Mouse (Mus musculus) G1E (cell line): ENCODE measurements around the gene Cplx3. TPM values are rescaled to one million over a fixed set of nuclear protein-coding genes. Genes with fewer than 3 reads are reported as not detected.
A peak's percentile ranks its signal among the peaks of the same experiment; 100 is the strongest.

ENCODE experiments used
- ATAC-seq: 2 replicates; pipeline ENCODE4 v1.8.0; 2016; ENCODE audit warnings: mild to moderate bottlenecking; ENCODE audit not compliant: insufficient number of reproducible peaks, poor library complexity, low FRiP score, severe bottlenecking; ENCODE audit errors: extremely low read depth
- DNase-seq: peaks from one replicate; pipeline ENCODE4 v3.0.0; 2012; ENCODE audit warnings: low spot score
- H3K27me3 ChIP-seq: 2 replicates; pipeline ENCODE4 v1.6.1; 2012; ENCODE audit warnings: mild to moderate bottlenecking, low read length, inconsistent platforms; ENCODE audit not compliant: insufficient read depth
- H3K36me3 ChIP-seq: replicated peaks from 2 replicates; pipeline ENCODE3; 2012; ENCODE audit warnings: mild to moderate bottlenecking, inconsistent platforms
- H3K4me1 ChIP-seq: 2 replicates; pipeline ENCODE4 v1.6.1; 2012; ENCODE audit warnings: low read depth, low read length, inconsistent platforms, mixed read lengths; ENCODE audit not compliant: insufficient read depth
- H3K4me3 ChIP-seq: 2 replicates; pipeline ENCODE4 v1.5.1; 2012; ENCODE audit warnings: low read depth, mild to moderate bottlenecking, inconsistent platforms, low read length, moderate library complexity, mixed read lengths
- H3K9me3 ChIP-seq: replicated peaks from 2 replicates; pipeline ENCODE4 v1.6.1; 2012; ENCODE audit warnings: inconsistent platforms
- CTCF ChIP-seq: IDR thresholded peaks from 2 replicates; pipeline ENCODE4 v1.5.1; 2012; ENCODE audit warnings: low read depth, low read length, inconsistent platforms, mixed read lengths
- GATA1 ChIP-seq: IDR thresholded peaks from 2 replicates; pipeline ENCODE4 v1.6.1; 2012; ENCODE audit warnings: borderline replicate concordance, low read length, inconsistent platforms, mixed read lengths
- GATA2 ChIP-seq: IDR thresholded peaks from 2 replicates; pipeline ENCODE4 v1.6.1; 2012; ENCODE audit warnings: low read depth, low read length, inconsistent platforms, borderline replicate concordance
- POLR2AphosphoS5 ChIP-seq: IDR thresholded peaks from 2 replicates; pipeline ENCODE4 v1.6.1; 2012; ENCODE audit warnings: low read depth, low read length, inconsistent platforms; ENCODE audit not compliant: insufficient replicate concordance
- TAL1 ChIP-seq: conservative IDR thresholded peaks from 2 replicates; pipeline ENCODE4 v1.6.1; 2012; ENCODE audit warnings: low read depth, low read length, inconsistent platforms, mixed read lengths
- polyA plus RNA-seq: library from polyadenylated mRNA; stranded (reverse); fragments of >175 nt; gene quantifications from 2 replicates; pipeline ENCODE4 v1.2.3, GENCODE M21; 2012
- total RNA-seq, 2 experiments: library from RNA; stranded (forward) in 1 of 2; stranded (reverse) in 1 of 2; fragments of 200-1000 nt in 1 of 2; fragments of >200 nt in 1 of 2; fragmentation: Nextera tagmentation in 1 of 2; gene quantifications; 2 replicates each; pipeline ENCODE4 v1.2.3; 2014 to 2017

Cplx3 gene
- total and polyA plus RNA-seq, 3 experiments, result 0.11 TPM; not detected in 2

- Histone ChIP-seq H3K4me3 (peak overlapping the region; percentile 47; the same call in 1 of the 2 replicates), H3K9me3 (no peaks in the 10 kb centered on the region), H3K4me1 (peaks cover 66% of the 10 kb centered on the region), H3K36me3 (no peaks in the 10 kb centered on the region), H3K27me3 (peaks cover 13% of the 10 kb centered on the region; the same call in 1 of the 2 replicates)
- TF ChIP-seq CTCF (no peak), GATA1 (no peak), POLR2AphosphoS5 (no peak), TAL1 (no peak), GATA2 (no peak)
- ATAC-seq (peak; percentile 51; the same call in 1 of the 2 replicates), DNase-seq (peak; percentile 56)
Measured at GRCm38 (mm10) chr9:57650786-57651311, 44.8 kb upstream of the Cplx3 start.

GRCm38 (mm10) chr9:57650130-57650785 lies 44.2 kb upstream of the Cplx3 start:
- H3K36me3 ChIP-seq, result no peaks in the 10 kb centered on the region
- peaks cover 67% of the 10 kb centered on the region for H3K4me1 ChIP-seq
- no peak for ATAC-seq
- H3K27me3 ChIP-seq, result peaks cover 13% of the 10 kb centered on the region; the same call in 1 of the 2 replicates
- no peak overlapping the region; the same call in 1 of the 2 replicates for H3K4me3 ChIP-seq
- TF ChIP-seq TAL1 (no peak), GATA1 (no peak), CTCF (no peak), GATA2 (no peak), POLR2AphosphoS5 (no peak)
- DNase-seq, result peak; percentile 45
- no peaks in the 10 kb centered on the region for H3K9me3 ChIP-seq

- Histone ChIP-seq H3K36me3 (peaks cover 15% of the 10 kb centered on the region), H3K27me3 (no peaks in the 10 kb centered on the region), H3K9me3 (no peaks in the 10 kb centered on the region), H3K4me1 (peaks cover 73% of the 10 kb centered on the region), H3K4me3 (no peak overlapping the region)
- no peak for DNase-seq
- TF ChIP-seq POLR2AphosphoS5 (no peak), TAL1 (no peak), GATA2 (no peak), CTCF (no peak), GATA1 (no peak)
- no peak for ATAC-seq
Measured at GRCm38 (mm10) chr9:57647286-57648108, 41.4 kb upstream of the Cplx3 start.

GRCm38 (mm10) chr9:57646551-57647103 lies 40.5 kb upstream of the Cplx3 start:
- TF ChIP-seq POLR2AphosphoS5 (no peak), CTCF (no peak), TAL1 (no peak), GATA2 (no peak), GATA1 (no peak)
- H3K36me3 ChIP-seq, result peaks cover 24% of the 10 kb centered on the region
- no peaks in the 10 kb centered on the region for H3K9me3 ChIP-seq
- no peak for DNase-seq
- no peak for ATAC-seq
- H3K27me3 ChIP-seq, result no peaks in the 10 kb centered on the region
- H3K4me1 ChIP-seq, result peaks cover 77% of the 10 kb centered on the region
- H3K4me3 ChIP-seq, result no peak overlapping the region

- no peaks in the 10 kb centered on the region for H3K9me3 ChIP-seq
- TF ChIP-seq GATA1, result no peak
- peak; percentile 93 for TF ChIP-seq CTCF
- no peak for TF ChIP-seq TAL1
- H3K4me3 ChIP-seq, result peak overlapping the region; percentile 92
- H3K4me1 ChIP-seq, result peaks cover 77% of the 10 kb centered on the region
- H3K27me3 ChIP-seq, result no peaks in the 10 kb centered on the region
- H3K36me3 ChIP-seq, result peaks cover 36% of the 10 kb centered on the region
- DNase-seq (peak; percentile 87), ATAC-seq (no peak)
Measured at GRCm38 (mm10) chr9:57644944-57645893, 39.1 kb upstream of the Cplx3 start.
